Mouse (Mus musculus) monocyte, adult 2 months (primary cell): Measurements from ENCODE around the gene Fgf6.
A peak's percentile ranks its signal among the peaks of the same experiment; 100 is the strongest.

ENCODE experiments used
- DNase-seq, 2 experiments: peaks; one replicate each; pipeline ENCODE4 v3.0.0; 2022; ENCODE audit warnings: low spot score in 2 of 2, low read depth in 1 of 2

Fgf6 gene

GRCm38 (mm10) chr6:127014906-127015770 lies at the start of gene Fgf6:
Fgf6 (plus strand) TSS chr6:127015586.
- DNase-seq = no peak

GRCm38 (mm10) chr6:126966241-126967026 lies 49.0 kb upstream of the Fgf6 start:
- DNase-seq = no peak

- DNase-seq = no peak
Measured at GRCm38 (mm10) chr6:126981539-126982234, 33.7 kb upstream of the Fgf6 start.

GRCm38 (mm10) chr6:126993676-126994075 lies 21.7 kb upstream of the Fgf6 start:
- DNase-seq = no peak

- DNase-seq = no peak
Measured at GRCm38 (mm10) chr6:126995494-126995893, 19.9 kb upstream of the Fgf6 start.

- DNase-seq = peak; percentile 30 to 46
Measured at GRCm38 (mm10) chr6:126996399-126996798, 19.0 kb upstream of the Fgf6 start.

GRCm38 (mm10) chr6:127005646-127006045 lies 9.7 kb upstream of the Fgf6 start:
- no peak for DNase-seq

- no peak for DNase-seq
Measured at GRCm38 (mm10) chr6:127006551-127006950, 8.8 kb upstream of the Fgf6 start.

GRCm38 (mm10) chr6:127010021-127010420 lies 5.4 kb upstream of the Fgf6 start:
- DNase-seq = no peak

GRCm38 (mm10) chr6:127011947-127012535 lies 3.3 kb upstream of the Fgf6 start:
- no peak for DNase-seq

- no peak for DNase-seq
Measured at GRCm38 (mm10) chr6:127019254-127019653, 3.9 kb downstream of the Fgf6 start.

- DNase-seq = no peak
Measured at GRCm38 (mm10) chr6:127020431-127020830, 5.0 kb downstream of the Fgf6 start.

- DNase-seq = no peak
Measured at GRCm38 (mm10) chr6:127024836-127025235, 9.4 kb downstream of the Fgf6 start.

- DNase-seq = no peak
Measured at GRCm38 (mm10) chr6:127034760-127035159, 19.4 kb downstream of the Fgf6 start.

GRCm38 (mm10) chr6:127044909-127045308 lies 29.5 kb downstream of the Fgf6 start:
- no peak for DNase-seq

GRCm38 (mm10) chr6:127050847-127051246 lies 35.5 kb downstream of the Fgf6 start:
- DNase-seq = no peak

GRCm38 (mm10) chr6:127056990-127057588 lies 41.7 kb downstream of the Fgf6 start:
- no peak for DNase-seq

- DNase-seq = no peak
Measured at GRCm38 (mm10) chr6:127059975-127060374, 44.6 kb downstream of the Fgf6 start.

GRCm38 (mm10) chr6:127063915-127064314 lies 48.5 kb downstream of the Fgf6 start:
- no peak for DNase-seq

GRCm38 (mm10) chr6:127064815-127065214 lies 49.4 kb downstream of the Fgf6 start:
- DNase-seq = no peak

- DNase-seq = no peak
Measured at GRCm38 (mm10) chr6:127072817-127073216, 57.4 kb downstream of the Fgf6 start, which contains the start of gene Fgf23. Fgf23 (plus strand) TSS chr6:127072902.
